Mouse (Mus musculus): ENCODE data around the gene Tmem50b.

GRCm38 (mm10) chr16:91557214-91557613 lies 40.4 kb downstream of the Tmem50b start:
- TF ChIP-seq HCFC1 (IDR thresholded peaks at IDR 0.05; ENCODE audit: borderline replicate concordance, insufficient read depth, low read length) (no peak), ZNF384 (IDR thresholded peaks at IDR 0.05; ENCODE audit: low read depth, low read length) (no peak), CHD2 (IDR thresholded peaks at IDR 0.05; ENCODE audit: low read depth, low read length) (no peak), MAFK (IDR thresholded peaks at IDR 0.05; ENCODE audit: insufficient read depth, low read depth, low read length) (no peak)
